Mouse (Mus musculus) ES-E14 (cell line): Measurements from ENCODE around the gene Rabgap1l.

Experiments
- HCFC1 ChIP-seq: IDR thresholded peaks from 2 replicates; pipeline ENCODE4 v1.6.1; 2012; ENCODE audit warnings: low read length, inconsistent platforms, borderline replicate concordance; ENCODE audit not compliant: insufficient read depth
- MAFK ChIP-seq: IDR thresholded peaks from 2 replicates; pipeline ENCODE4 v1.6.1; 2014; ENCODE audit warnings: mild to moderate bottlenecking, low read depth, low read length, inconsistent platforms; ENCODE audit not compliant: insufficient read depth
- ZNF384 ChIP-seq: IDR thresholded peaks from 2 replicates; pipeline ENCODE4 v1.6.1; 2012; ENCODE audit warnings: low read depth, low read length, inconsistent platforms

GRCm38 (mm10) chr1:160284241-160284640 lies 508.8 kb downstream of the Rabgap1l start:
- TF ChIP-seq ZNF384 (no peak), MAFK (no peak), HCFC1 (no peak)
